Mouse (Mus musculus) layer of hippocampus, adult 9-10 months (tissue): ENCODE measurements at regions not wholly inside any gene's neighbourhood (a gene's known extent, or its start where the extent isn't known, plus 50 kb on each side); places are given as distances from the start of the nearest gene placed in this dataset.

Source experiments
- DNase-seq: peaks from one replicate; pipeline ENCODE4 v3.0.0; 2022; ENCODE audit warnings: low spot score

- DNase-seq, result no peak
Measured at GRCm38 (mm10) chr2:92544364-92545151, 54.9 kb upstream of the Chst1 start.

DNA sequence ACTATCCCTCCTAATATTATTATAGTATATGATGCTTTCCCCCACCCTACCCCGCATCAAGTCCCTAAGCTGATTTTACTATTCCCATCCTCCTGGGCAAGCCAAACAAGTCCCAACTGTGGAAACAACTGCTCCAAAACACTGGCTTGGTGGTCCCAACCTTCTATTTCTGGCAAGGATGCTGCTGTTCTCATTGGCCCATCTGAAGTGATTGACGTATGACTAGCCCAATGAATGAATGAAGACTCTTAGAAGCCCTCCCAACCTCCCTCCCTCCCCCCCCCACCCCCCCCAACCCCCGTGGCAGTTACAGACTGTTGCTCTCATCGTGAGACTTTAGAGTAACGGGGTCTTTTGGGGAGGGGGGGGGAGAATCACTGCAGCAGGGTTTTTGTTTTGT, 58.7 kb upstream of the Chst1 start:
- DNase-seq, result no peak

DNA sequence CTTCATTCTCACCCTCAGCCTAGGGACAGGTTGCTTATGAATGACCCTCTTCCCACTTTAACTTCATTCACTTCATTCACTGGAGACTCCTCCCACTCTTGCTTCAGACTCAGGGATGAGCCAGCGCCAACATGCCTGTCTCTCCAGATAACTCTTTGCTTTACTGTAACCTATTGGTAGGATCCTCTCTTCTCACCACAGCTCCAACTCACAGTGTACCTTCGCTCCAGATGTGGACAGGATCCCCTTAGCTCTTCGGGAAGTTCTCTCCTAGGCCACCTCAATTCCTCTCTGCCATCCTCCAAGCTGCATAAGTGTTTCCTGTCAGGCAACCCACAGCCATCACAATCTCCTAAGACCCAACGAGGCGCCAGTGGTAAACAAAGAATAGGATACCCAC, 67.5 kb upstream of the Chst1 start:
- no peak for DNase-seq

- DNase-seq, result no peak
Measured at GRCm38 (mm10) chr2:92530677-92531076, 68.8 kb upstream of the Chst1 start.

- no peak for DNase-seq
Measured at GRCm38 (mm10) chr2:92529670-92530322, 69.5 kb upstream of the Slc35c1 start.

- peak; percentile 74 for DNase-seq
Measured at GRCm38 (mm10) chr2:92529071-92529641, 68.8 kb upstream of the Slc35c1 start.

DNA sequence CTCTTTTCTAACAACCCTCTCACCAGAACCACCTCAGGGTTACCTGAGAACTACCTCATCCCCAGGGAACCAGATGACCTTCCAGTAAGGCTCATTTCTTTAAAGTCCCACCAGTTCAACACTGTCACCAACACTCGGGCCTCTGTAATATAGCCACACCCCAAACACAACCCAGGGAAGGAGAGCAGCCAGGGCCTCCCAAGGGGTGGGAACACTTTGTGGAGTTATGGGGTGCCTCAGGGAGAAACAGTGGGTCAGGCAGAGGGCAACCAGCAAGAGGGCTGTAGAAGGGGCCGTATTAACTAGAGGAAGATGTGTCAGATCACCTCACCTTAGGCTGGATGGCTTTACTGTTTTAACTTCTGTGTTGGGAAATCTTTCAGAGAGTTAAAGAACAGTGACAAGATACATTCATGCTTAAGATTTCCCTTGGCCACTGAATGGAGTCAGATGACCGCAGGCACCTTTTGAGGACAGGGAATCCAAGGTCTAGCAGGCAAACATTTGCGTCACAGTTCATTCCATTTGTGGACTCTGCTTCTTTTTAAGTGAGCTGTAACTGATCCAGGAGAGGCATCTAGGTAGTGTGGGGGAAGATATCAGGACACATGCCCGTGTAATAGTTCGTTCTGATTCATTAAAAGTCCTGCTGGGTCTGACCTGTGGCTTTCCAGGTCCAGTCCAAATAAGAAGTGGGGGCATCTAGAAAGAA, 67.9 kb upstream of the Slc35c1 start:
- no peak for DNase-seq

DNA sequence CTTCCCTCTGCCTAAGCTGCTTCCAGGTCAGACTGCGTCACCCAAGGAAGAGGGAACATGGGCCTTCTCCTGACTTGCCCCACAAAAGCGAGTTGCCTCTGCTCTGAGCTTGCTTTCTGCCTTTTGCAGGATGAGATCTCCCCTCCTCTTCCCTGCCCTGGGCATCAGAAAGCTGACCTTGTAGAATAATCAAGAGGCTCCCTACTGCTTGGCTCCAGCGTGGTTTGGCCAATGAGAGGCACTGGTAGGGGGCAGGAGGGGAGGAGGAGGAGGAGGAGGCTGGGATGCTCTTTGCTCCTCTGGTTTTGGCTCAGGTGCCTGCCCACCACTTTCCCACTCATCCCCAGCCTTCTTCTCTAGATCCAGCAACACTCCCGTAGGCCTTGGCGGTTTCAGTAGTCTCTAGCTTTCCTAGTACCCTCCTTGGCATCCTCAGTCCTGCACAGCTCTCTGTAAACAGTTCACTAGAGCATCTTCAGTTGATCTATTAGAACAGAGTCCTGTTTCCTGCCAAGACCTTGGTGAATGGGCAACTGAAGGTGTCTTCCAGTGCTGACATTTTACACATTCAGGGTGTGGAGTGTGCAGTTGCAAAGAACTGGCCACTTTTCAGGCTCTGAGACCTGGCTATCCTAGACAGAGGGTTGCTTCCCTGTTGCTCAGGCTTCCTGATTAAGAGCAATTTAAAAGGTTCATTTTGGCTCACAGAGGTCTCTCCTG, 66.5 kb upstream of the Slc35c1 start:
- DNase-seq, result no peak

GRCm38 (mm10) chr2:92525628-92526027, 65.3 kb upstream of the Slc35c1 start:
- no peak for DNase-seq

GRCm38 (mm10) chr2:92525062-92525623, 64.8 kb upstream of the Slc35c1 start:
- no peak for DNase-seq

DNA sequence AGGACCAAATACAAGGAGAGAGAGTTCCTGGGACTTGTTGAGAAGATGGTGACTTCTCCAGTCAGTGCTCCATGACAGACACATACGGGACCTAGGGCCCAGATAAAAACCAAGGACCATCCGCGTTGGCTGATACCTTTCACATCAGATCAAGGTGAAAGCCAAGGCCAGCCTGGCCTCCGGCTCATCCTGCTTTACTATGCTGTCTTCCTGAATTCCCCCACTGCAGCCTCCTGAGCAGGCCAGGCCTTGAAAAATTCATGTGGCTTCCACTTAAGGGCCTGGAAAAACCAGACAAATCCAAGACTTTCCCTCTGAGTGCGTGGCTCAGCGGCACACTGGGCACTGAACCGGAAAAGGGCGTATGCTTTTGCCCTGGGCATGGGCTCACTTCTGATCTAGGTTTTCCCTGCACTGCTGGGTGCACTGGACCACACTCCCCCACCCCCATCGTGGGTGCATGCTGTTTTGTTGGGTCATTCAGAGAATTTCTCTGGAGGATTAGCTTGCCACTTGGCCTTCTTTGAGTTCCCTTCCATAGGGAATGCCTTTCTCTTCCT, 64.1 kb upstream of the Slc35c1 start:
- no peak for DNase-seq

DNA sequence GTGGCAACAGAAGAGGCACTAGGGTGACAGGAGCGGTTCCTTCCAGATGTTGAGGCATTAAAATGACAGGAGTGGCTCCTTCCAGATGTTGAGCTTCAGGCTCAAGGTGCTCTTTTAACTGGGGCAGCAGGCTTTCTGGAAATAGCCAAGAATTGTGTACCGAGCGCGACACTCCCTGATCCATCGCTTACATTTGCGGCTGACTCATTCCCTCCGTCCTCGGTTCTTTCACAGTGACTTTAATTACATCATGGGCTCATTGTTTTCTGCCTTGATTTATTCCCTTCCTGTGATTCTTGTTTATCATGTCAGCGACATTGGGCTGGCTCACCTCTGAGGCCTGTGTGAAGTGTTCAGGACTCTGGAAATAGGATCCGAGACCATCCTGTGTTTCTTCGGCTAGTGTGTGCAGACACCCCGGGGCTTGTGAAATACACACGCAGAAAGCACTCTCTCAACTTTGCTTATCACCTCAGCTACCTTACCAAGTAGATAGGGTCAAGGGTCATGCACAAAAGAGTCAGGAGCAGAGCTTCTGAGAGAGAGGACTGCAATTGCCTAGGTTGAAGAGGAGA, 63.1 kb upstream of the Slc35c1 start:
- no peak for DNase-seq

DNA sequence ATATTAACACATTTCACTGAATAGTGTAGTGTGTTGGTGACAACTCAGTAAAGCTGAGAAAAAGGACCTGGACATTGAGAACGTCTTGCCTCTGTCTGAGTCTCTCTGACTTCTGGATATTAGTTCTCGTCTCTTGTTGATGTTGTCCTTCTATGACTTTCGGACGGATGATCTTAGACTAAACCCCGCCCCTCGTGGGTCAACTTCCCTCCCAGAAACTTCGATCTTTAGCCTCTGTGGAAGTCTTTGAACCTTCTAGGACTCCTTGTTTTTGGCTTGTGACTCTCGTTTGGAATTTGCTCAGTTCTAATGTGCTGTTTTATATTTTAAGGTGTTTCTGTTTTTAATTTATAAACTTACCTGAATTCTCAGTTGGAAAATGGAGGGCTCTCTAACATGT, 61.2 kb upstream of the Slc35c1 start:
- DNase-seq, result no peak

GRCm38 (mm10) chr2:92519396-92519795, 59.1 kb upstream of the Slc35c1 start:
- no peak for DNase-seq

DNA sequence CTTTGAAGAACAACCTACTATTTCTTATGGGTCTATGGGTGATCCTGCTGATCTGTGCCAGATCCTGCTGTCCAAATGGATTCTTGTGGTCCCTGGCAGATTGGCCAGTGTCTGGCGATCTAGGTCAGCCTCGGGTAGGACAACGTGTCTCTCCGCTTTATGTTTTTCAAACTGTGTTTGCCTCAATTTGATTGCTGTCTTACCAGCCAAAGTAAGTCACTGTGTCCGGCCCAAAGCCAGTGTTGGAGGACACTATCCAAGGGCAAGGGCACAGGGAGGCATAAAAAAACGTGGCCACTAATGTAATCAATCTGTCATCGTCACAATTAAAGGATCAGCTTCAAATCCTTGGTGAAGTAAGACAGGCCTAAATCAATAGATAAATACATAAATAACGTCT, 58.6 kb upstream of the Slc35c1 start:
- DNase-seq, result no peak

- DNase-seq, result no peak
Measured at GRCm38 (mm10) chr2:92514961-92515360, 54.6 kb upstream of the Slc35c1 start.

GRCm38 (mm10) chr2:92511771-92512744, 51.7 kb upstream of the Slc35c1 start:
- DNase-seq, result no peak
